Mouse (Mus musculus): ENCODE measurements around the gene Tmem88.

GRCm38 (mm10) chr11:69398059-69398458, at the start of gene Tmem88:
- no peak for TF ChIP-seq POLR2A (IDR thresholded peaks at IDR 0.05; ENCODE audit: low read depth, low read length)
- TF ChIP-seq CTCF (conservative IDR thresholded peaks at IDR 0.05 in 1 of 2, IDR thresholded peaks at IDR 0.05 in 1 of 2; ENCODE audit: low read depth in 2 of 2, low read length in 2 of 2): no peak
- no peak for TF ChIP-seq TCF12 (IDR thresholded peaks at IDR 0.05; ENCODE audit: low read depth, low read length)
- no peak for TF ChIP-seq KAT2A (IDR thresholded peaks at IDR 0.05; ENCODE audit: insufficient replicate concordance, low read length)
- no peak for TF ChIP-seq USF1 (IDR thresholded peaks at IDR 0.05; ENCODE audit: low read depth, low read length)

Data from CH12.LX (cell line).